Mouse (Mus musculus) midbrain, embryonic 14.5 days (tissue): ENCODE measurements around the gene Eif4a2. TPM values are rescaled to one million over a fixed set of nuclear protein-coding genes. Genes with fewer than 3 reads are reported as not detected.

Experiments used
- ATAC-seq: fragments of 200-750 bp; cut with Nextera tagmentation; 2 replicates; pipeline ENCODE4 v1.8.0; 2017; ENCODE audit warnings: moderate number of reproducible peaks, moderate library complexity; ENCODE audit not compliant: low FRiP score, low TSS enrichment
- DNase-seq: peaks from one replicate; pipeline ENCODE4 v3.0.0-alpha.2; 2015
- H3K27ac ChIP-seq: fragments of 300-500 bp; sonication (generic); replicated peaks from 2 replicates; pipeline ENCODE4 v1.5.1; 2014; ENCODE audit warnings: mild to moderate bottlenecking, low read depth, low read length, moderate library complexity
- H3K27me3 ChIP-seq: fragments of 300-500 bp; sonication (generic); 2 replicates; pipeline ENCODE4 v1.6.1; 2014; ENCODE audit warnings: low read length, control low read depth, mixed read lengths; ENCODE audit not compliant: control insufficient read depth, insufficient read depth
- H3K36me3 ChIP-seq: fragments of 300-500 bp; sonication (generic); 2 replicates; pipeline ENCODE4 v1.6.1; 2014; ENCODE audit warnings: low read length, control low read depth; ENCODE audit not compliant: control insufficient read depth, insufficient read depth
- H3K4me1 ChIP-seq: fragments of 300-500 bp; sonication (generic); 2 replicates; pipeline ENCODE4 v1.6.1; 2014; ENCODE audit warnings: mild to moderate bottlenecking, antibody characterized with exemption, low read length, control low read depth; ENCODE audit not compliant: control insufficient read depth, insufficient read depth
- H3K4me2 ChIP-seq: fragments of 300-500 bp; sonication (generic); 2 replicates; pipeline ENCODE4 v1.6.1; 2014; ENCODE audit warnings: mild to moderate bottlenecking, low read length, moderate library complexity
- H3K4me3 ChIP-seq: fragments of 300-500 bp; sonication (generic); replicated peaks from 2 replicates; pipeline ENCODE4 v1.5.1; 2014; ENCODE audit warnings: low read depth, low read length
- H3K9ac ChIP-seq: fragments of 300-500 bp; sonication (generic); replicated peaks from 2 replicates; pipeline ENCODE4 v1.6.1; 2014; ENCODE audit warnings: mild to moderate bottlenecking, low read length, moderate library complexity
- H3K9me3 ChIP-seq: fragments of 300-500 bp; sonication (generic); 2 replicates; pipeline ENCODE4 v1.6.1; 2016; ENCODE audit warnings: low read length, control low read depth, mixed read lengths; ENCODE audit not compliant: control insufficient read depth
- WGBS: fragments of 180-500 bp; shearing (Covaris S2); extraction: QIAGEN DNeasy Blood & Tissue Kit; methylation state at CpG from one replicate; pipeline ENCODE4 v1.1.7; 2014; 5-methylcytosine and 5-hydroxymethylcytosine counted together
- polyA plus RNA-seq: library from polyadenylated mRNA; unstranded; fragments of >200 nt; fragmentation: Nextera tagmentation; extraction: Ambion mirVana; gene quantifications from 2 replicates; pipeline ENCODE4 v1.2.1, GENCODE M21; 2014

The Eif4a2 gene
- polyA plus RNA-seq, 1 experiment from 2014 or later = 373 TPM

GRCm38 (mm10) chr16:23127311-23127672 is 20.0 kb downstream of the Eif4a2 start:
- DNase-seq (no peak), ATAC-seq (no peak)
- WGBS = 1% methylated on average over 4 of the region's 4 CpGs
- peaks cover 10% of the 10 kb centered on the region for H3K4me1 ChIP-seq
- H3K4me3 ChIP-seq = peak overlapping the region; percentile 75
- H3K9me3 ChIP-seq = no peaks in the 10 kb centered on the region
- peaks cover 10% of the 10 kb centered on the region; the same call in 1 of the 2 replicates for H3K36me3 ChIP-seq
- peak overlapping the region; percentile 91 for H3K9ac ChIP-seq
- H3K27ac ChIP-seq = peak overlapping the region; percentile 98
- H3K4me2 ChIP-seq = peak overlapping the region; percentile 86
- no peaks in the 10 kb centered on the region for H3K27me3 ChIP-seq

DNA sequence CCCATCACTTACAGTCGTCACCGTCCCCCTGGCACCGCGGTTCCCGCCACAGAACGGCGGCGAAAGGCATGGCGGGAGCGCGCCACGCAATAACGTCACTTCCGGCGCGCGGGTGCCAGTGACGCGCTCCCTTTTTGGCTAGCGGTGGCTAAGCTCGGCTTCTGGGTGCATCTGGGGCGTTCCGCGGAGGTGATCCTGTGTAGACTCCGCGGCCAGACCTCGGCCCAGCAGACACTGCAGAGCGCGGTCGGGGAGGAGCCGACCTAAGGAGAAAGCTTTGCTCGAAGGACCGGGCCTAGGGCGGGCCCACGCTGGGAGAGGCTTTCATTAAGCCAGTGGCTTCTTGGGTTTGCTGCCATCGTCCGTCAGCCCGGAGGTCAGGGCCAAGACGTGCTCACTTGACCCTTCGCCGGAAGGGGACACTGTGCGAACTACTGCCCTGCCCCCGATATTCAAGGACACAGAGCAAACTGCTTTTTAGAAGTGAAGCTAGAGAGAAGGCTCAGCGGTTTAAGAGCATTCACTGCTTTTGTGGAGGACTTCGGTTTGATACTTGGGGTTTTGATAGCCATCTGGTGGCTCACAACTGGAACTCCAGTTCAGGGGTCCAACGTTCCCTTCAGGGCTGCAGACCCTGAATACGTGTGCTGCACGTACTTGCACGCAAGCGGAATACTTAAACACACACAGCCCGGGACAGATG is 20.6 kb downstream of the Eif4a2 start, which contains the start of gene Rfc4:
Gene Rfc4 (minus strand): TSS at position 65 of the 703 bp plus-strand sequence.
- peaks cover 10% of the 10 kb centered on the region for H3K4me1 ChIP-seq
- DNase-seq (peak; percentile 97), ATAC-seq (peak; percentile 93)
- no peaks in the 10 kb centered on the region for H3K9me3 ChIP-seq
- no peaks in the 10 kb centered on the region for H3K27me3 ChIP-seq
- H3K4me2 ChIP-seq = peak within 1 kb of the TSS; percentile 86
- peak within 1 kb of the TSS; percentile 91 for H3K9ac ChIP-seq
- WGBS = 0% methylated on average over 51 of the region's 51 CpGs
- H3K27ac ChIP-seq = peak within 1 kb of the TSS; percentile 98
- H3K4me3 ChIP-seq = peak within 1 kb of the TSS; percentile 75
- H3K36me3 ChIP-seq = peaks cover 10% of the 10 kb centered on the region; the same call in 1 of the 2 replicates

- Histone ChIP-seq H3K4me2 (no peak overlapping the region), H3K4me1 (peaks cover 10% of the 10 kb centered on the region), H3K9ac (no peak overlapping the region), H3K9me3 (no peaks in the 10 kb centered on the region), H3K27me3 (no peaks in the 10 kb centered on the region), H3K27ac (no peak overlapping the region), H3K36me3 (no peaks in the 10 kb centered on the region), H3K4me3 (no peak overlapping the region)
- no peak for ATAC-seq
- DNase-seq = no peak
- WGBS = 96% methylated on average over 3 of the region's 3 CpGs
Observed at GRCm38 (mm10) chr16:23130303-23130702, 23.1 kb downstream of the Eif4a2 start.

GRCm38 (mm10) chr16:23132336-23132735 is 25.1 kb downstream of the Eif4a2 start:
- 89% methylated on average over 1 of the region's 1 CpGs for WGBS
- DNase-seq (no peak), ATAC-seq (no peak)
- peaks cover 7% of the 10 kb centered on the region for H3K4me1 ChIP-seq
- no peak overlapping the region for H3K4me2 ChIP-seq
- H3K4me3 ChIP-seq = no peak overlapping the region
- no peak overlapping the region for H3K27ac ChIP-seq
- no peak overlapping the region for H3K9ac ChIP-seq
- no peaks in the 10 kb centered on the region for H3K9me3 ChIP-seq
- no peaks in the 10 kb centered on the region for H3K36me3 ChIP-seq
- no peaks in the 10 kb centered on the region for H3K27me3 ChIP-seq

DNA sequence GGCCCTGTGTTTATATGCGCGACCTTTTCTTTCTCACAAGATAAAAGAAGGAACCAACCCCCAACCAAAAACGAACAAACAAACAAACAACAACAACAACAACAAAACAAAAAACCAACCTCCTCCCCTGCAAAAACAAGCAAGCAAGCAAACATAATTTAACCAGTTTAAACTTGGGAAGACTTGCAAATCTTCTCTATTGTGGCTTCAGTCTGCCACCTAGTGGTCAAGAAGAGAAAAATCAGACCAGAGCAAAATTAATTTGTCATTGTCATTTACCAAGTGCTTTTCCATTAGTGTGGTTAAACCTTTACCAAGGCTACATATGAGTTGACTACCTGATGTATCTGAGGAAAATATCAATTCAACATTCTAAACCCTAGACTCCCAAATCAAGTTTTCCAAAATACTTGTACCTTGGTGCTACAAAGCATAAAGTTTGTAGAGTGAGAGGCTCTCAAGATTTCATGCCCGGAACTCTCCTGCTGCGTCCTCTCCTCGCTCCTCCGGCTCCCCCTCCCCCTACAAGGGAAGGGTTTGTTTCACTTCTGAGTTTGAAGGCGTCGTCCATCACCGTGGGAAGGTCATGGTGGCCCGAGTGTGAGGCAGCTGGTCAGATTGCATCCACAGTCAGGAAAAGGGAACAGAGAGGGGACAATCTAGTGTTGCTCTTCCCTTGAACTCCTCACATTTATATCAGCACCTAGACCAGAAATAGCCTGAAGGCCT is 28.3 kb downstream of the Eif4a2 start:
- H3K9ac ChIP-seq = no peak overlapping the region
- no peaks in the 10 kb centered on the region for H3K36me3 ChIP-seq
- H3K4me2 ChIP-seq = no peak overlapping the region
- DNase-seq = peak; percentile 81
- 21% methylated on average over 11 of the region's 11 CpGs for whole genome bisulfite sequencing
- H3K4me3 ChIP-seq = no peak overlapping the region
- H3K9me3 ChIP-seq = no peaks in the 10 kb centered on the region
- no peaks in the 10 kb centered on the region for H3K4me1 ChIP-seq
- no peak; the same call in 1 of the 2 replicates for ATAC-seq
- no peaks in the 10 kb centered on the region for H3K27me3 ChIP-seq
- no peak overlapping the region for H3K27ac ChIP-seq

DNA sequence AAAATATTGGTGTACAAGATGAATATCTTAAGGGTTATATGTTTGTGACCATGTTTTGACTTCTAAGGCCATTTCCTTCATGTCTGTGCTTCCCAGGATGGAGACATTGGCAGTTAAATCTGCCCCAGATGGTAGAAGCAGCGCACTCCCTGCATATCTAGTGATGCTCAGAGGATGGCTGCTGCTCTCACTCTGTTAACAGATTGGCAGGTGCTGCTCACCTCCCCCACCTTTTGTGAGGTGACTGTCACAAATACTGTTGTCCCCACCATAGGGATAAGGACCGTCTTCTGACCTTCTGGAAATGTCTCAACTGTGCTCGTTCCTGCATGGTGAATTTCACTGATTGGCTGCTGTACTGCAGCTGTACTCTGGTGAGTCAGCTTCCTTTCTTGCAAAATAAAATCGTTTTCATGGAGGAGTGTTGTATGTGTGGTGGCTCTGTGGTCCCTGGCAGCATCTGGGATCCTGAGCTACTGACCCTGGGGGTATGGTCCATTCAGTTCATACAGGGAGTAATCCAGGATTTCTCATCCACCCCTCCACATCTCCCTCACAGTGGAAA is 29.2 kb downstream of the Eif4a2 start:
- H3K9me3 ChIP-seq = no peaks in the 10 kb centered on the region
- H3K4me2 ChIP-seq = no peak overlapping the region
- no peak for DNase-seq
- no peaks in the 10 kb centered on the region for H3K27me3 ChIP-seq
- WGBS = 66% methylated on average over 4 of the region's 4 CpGs
- H3K36me3 ChIP-seq = no peaks in the 10 kb centered on the region
- H3K4me3 ChIP-seq = no peak overlapping the region
- H3K9ac ChIP-seq = no peak overlapping the region
- no peak overlapping the region for H3K27ac ChIP-seq
- no peaks in the 10 kb centered on the region for H3K4me1 ChIP-seq
- ATAC-seq = no peak

GRCm38 (mm10) chr16:23140911-23141310 is 33.7 kb downstream of the Eif4a2 start:
- no peaks in the 10 kb centered on the region for H3K36me3 ChIP-seq
- no peaks in the 10 kb centered on the region for H3K9me3 ChIP-seq
- no peak overlapping the region for H3K4me2 ChIP-seq
- ATAC-seq (no peak), DNase-seq (no peak)
- H3K4me1 ChIP-seq = no peaks in the 10 kb centered on the region
- H3K27ac ChIP-seq = no peak overlapping the region
- no peak overlapping the region for H3K4me3 ChIP-seq
- H3K9ac ChIP-seq = no peak overlapping the region
- WGBS = 92% methylated on average over 3 of the region's 3 CpGs
- H3K27me3 ChIP-seq = no peaks in the 10 kb centered on the region

DNA sequence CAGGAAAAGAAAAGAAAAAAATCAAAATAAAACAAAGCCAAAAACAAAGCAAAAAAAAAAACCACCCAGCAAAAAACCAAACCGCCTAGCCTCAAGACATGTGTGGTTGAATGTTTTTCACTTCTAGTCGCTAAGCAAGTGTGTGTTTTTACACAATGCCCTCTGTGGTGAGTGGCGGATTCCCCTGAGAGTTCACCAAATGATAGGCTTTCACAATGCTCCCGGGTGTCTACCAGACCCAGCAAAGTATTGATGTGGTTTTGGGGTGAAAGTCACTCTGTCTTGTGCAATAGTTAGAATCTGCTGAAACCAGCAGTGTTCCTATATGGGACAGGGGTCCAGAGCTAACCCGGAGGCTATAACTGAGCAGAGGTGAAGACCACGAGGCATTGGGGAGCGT is 37.1 kb downstream of the Eif4a2 start:
- Histone ChIP-seq H3K4me3 (no peak overlapping the region), H3K4me2 (no peak overlapping the region), H3K36me3 (no peaks in the 10 kb centered on the region), H3K9ac (no peak overlapping the region), H3K27ac (no peak overlapping the region), H3K4me1 (no peaks in the 10 kb centered on the region), H3K27me3 (no peaks in the 10 kb centered on the region), H3K9me3 (no peaks in the 10 kb centered on the region)
- 86% methylated on average over 7 of the region's 7 CpGs for WGBS
- no peak for DNase-seq
- ATAC-seq = no peak
